ENCODE assay signal across 21 mouse cellular contexts in the genomic region with DNA sequence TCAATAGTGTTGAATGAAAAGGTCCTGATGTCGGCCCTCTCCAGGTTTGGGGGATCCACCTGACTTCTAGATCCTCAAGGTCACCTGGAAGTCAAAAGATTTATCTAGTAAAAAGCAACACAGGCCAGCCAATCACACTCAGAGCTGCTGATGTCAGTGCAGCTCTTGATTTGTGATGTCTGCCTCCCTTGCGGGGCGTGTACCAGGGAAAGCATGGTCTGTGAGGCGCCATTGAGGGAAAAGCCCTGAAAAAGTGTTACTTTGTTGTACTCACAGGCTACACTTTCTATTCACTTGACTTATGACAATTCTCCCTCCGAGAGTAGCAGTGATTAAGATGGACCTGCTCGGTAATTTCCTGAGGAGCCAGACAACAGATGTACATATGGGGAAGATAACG.
"Had no signal": no experiment of that assay in that cellular context is flagged by ENCODE, and none has a peak within 500 bp of the region (broad histone marks: within the 10 kb centered on the region; RNA-seq: fewer than 3 reads in every experiment).

No protein-coding gene starts in this region.

- H3K9me3 ChIP-seq: limb, embryonic 10.5 days; limb, embryonic 13.5 days; stomach, embryonic 15.5 days had no signal

- DNase-seq: kidney, adult 2 months; kidney, postnatal 25 days; layer of hippocampus, adult 9-11 months; liver; liver, postnatal 0 days; lung, embryonic 14.5 days; midbrain, embryonic 14.5 days; right cerebral cortex, adult 18-20 months; right cerebral cortex, postnatal 14 days; right cerebral cortex, postnatal 4 days; thymus, postnatal 25 days had no signal

- H3K36me3 ChIP-seq: limb, embryonic 13.5 days; stomach, embryonic 15.5 days had no signal

- H3K27ac ChIP-seq: kidney, postnatal 0 days; layer of hippocampus, adult 2 months; limb, embryonic 10.5 days; limb, embryonic 13.5 days; liver, embryonic 14.5 days; macrophage; stomach, embryonic 15.5 days had no signal

- H3K9ac ChIP-seq: limb, embryonic 13.5 days; liver, embryonic 14.5 days; liver, postnatal 0 days; lung, embryonic 14.5 days; stomach, embryonic 15.5 days had no signal

- H3K4me1 ChIP-seq: stomach, embryonic 15.5 days had no signal

- H3K27me3 ChIP-seq: limb, embryonic 13.5 days; stomach, embryonic 15.5 days had no signal

- H3K4me2 ChIP-seq: limb, embryonic 13.5 days; lung, embryonic 14.5 days; stomach, embryonic 15.5 days had no signal

- ATAC-seq: intestine, postnatal 0 days; liver, postnatal 0 days; lung, postnatal 0 days had no signal

- H3K4me3 ChIP-seq: layer of hippocampus, adult 2 months; limb, embryonic 10.5 days; limb, embryonic 13.5 days; myocyte; stomach, embryonic 15.5 days had no signal
